Mouse (Mus musculus) embryonic facial prominence, embryonic 12.5 days (tissue): ENCODE measurements at regions not wholly inside any gene's neighbourhood (a gene's known extent, or its start where the extent isn't known, plus 50 kb on each side); places are given as distances from the start of the nearest gene placed in this dataset.

ENCODE experiments used
- ATAC-seq: fragments of 200-750 bp; cut with Nextera tagmentation; 2 replicates; pipeline ENCODE4 v1.8.0; 2017; ENCODE audit not compliant: insufficient number of reproducible peaks, insufficient read depth, low FRiP score, low TSS enrichment
- H3K27ac ChIP-seq: fragments of 300-500 bp; sonication (generic); 2 replicates; pipeline ENCODE4 v1.5.1; 2016; ENCODE audit warnings: mild to moderate bottlenecking
- H3K27me3 ChIP-seq: fragments of 300-500 bp; sonication (generic); 2 replicates; pipeline ENCODE4 v1.6.1; 2016; ENCODE audit warnings: mild to moderate bottlenecking, moderate library complexity
- H3K36me3 ChIP-seq: fragments of 300-500 bp; sonication (generic); 2 replicates; pipeline ENCODE4 v1.6.1; 2016; ENCODE audit warnings: mild to moderate bottlenecking
- H3K4me1 ChIP-seq: fragments of 300-500 bp; sonication (generic); 2 replicates; pipeline ENCODE4 v1.6.1; 2016
- H3K4me2 ChIP-seq: fragments of 300-500 bp; sonication (generic); replicated peaks from 2 replicates; pipeline ENCODE4 v1.6.1; 2016; ENCODE audit warnings: mild to moderate bottlenecking, moderate library complexity
- H3K4me3 ChIP-seq: fragments of 300-500 bp; sonication (generic); 2 replicates; pipeline ENCODE4 v1.5.1; 2016; ENCODE audit warnings: mild to moderate bottlenecking
- H3K9ac ChIP-seq: fragments of 300-500 bp; sonication (generic); 2 replicates; pipeline ENCODE4 v1.6.1; 2016; ENCODE audit warnings: mild to moderate bottlenecking, moderate library complexity
- H3K9me3 ChIP-seq: fragments of 300-500 bp; sonication (generic); 2 replicates; pipeline ENCODE4 v1.6.1; 2016; ENCODE audit warnings: mild to moderate bottlenecking, moderate library complexity
- WGBS: fragments of 180-500 bp; shearing (Covaris S2); methylation state at CpG from one replicate; pipeline ENCODE4 v1.1.7; 2016; 5-methylcytosine and 5-hydroxymethylcytosine counted together

DNA sequence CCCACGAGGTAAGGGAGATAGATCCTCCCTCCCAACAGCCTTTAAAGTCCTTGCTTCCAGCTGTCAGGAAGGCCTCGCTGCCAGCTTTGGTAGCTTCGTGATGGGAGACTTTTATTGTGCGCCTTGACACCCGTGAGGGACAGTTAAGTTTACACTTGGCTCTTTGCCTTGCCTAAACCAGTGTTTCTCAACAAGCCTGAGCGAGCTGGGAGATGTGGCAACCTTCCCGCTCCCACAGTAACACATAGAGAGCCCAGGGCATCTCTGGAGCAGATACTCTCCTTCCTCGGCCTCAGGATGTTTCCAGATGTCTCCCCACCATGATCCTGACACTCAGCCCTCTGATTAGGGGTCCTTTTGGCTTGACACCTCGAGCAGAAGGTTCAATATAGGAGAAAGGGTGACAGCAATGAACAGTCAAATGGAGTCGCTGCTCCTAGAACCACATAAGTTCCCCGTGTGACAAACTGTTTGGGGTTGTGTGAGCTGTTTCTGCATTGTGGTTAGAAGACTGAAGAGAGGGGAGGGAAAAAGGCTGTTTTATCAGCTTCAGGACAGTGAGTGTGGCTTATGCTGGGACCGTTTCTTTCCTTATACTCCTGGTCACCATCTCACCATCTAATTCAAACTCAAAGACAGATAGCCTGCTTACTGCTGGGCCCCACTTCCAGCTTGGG lies 129.1 kb upstream of the Rnaseh2b start:
- Histone ChIP-seq H3K4me2 (no peak overlapping the region), H3K27me3 (no peaks in the 10 kb centered on the region), H3K4me3 (no peak overlapping the region), H3K4me1 (peaks cover 10% of the 10 kb centered on the region), H3K9me3 (no peaks in the 10 kb centered on the region), H3K36me3 (no peaks in the 10 kb centered on the region), H3K9ac (no peak overlapping the region), H3K27ac (no peak overlapping the region)
- 72% methylated on average over 12 of the region's 12 CpGs for WGBS
- ATAC-seq: no peak

DNA sequence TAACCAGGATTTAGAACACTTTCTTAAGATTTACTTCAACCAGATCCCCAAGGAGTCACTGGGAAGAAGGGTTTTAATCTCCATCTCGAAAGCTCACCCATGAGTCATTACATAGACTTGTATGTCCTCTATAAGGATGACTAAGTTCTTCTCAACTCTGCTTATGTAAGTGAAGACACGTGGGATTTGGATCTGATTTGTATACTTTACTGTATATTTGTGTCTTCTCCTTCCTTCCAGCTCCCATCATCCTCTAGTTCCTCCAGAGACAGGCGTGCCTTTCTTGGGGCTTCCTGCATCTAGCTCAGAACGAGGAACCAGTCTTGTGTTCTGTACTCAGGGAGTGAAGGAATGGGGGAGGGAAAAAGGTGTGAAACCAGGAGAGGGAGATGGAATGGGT lies 127.5 kb upstream of the Rnaseh2b start:
- Histone ChIP-seq H3K36me3 (no peaks in the 10 kb centered on the region), H3K27ac (no peak overlapping the region), H3K9me3 (no peaks in the 10 kb centered on the region), H3K4me1 (peaks cover 3% of the 10 kb centered on the region; the same call in 1 of the 2 replicates), H3K4me2 (no peak overlapping the region), H3K27me3 (no peaks in the 10 kb centered on the region), H3K4me3 (no peak overlapping the region), H3K9ac (no peak overlapping the region)
- ATAC-seq: no peak
- WGBS: 79% methylated on average over 4 of the region's 4 CpGs

DNA sequence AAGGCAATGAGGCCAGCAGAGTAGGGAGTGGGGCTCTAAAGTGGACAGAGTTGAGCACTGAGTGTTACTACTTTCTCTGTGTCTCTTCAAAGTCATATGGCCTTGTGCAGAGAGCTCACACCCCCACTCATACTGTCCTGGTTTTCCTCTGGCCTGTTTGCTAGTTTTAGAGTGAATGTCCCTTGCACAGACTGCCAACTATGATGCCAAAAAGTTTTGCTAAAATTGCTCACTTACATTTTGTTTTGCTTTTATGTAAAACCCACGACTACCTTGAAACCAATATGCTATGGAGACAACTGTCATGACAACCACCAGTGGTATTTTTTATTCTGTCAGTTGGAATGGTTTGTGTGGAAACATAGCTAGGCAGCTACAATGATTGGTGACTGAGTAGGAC lies 126.4 kb upstream of the Rnaseh2b start:
- 80% methylated on average over 1 of the region's 1 CpGs for WGBS
- no peak for ATAC-seq
- Histone ChIP-seq H3K4me3 (no peak overlapping the region), H3K9ac (no peak overlapping the region), H3K27me3 (no peaks in the 10 kb centered on the region), H3K36me3 (no peaks in the 10 kb centered on the region), H3K4me2 (no peak overlapping the region), H3K4me1 (no peaks in the 10 kb centered on the region), H3K27ac (no peak overlapping the region), H3K9me3 (no peaks in the 10 kb centered on the region)

DNA sequence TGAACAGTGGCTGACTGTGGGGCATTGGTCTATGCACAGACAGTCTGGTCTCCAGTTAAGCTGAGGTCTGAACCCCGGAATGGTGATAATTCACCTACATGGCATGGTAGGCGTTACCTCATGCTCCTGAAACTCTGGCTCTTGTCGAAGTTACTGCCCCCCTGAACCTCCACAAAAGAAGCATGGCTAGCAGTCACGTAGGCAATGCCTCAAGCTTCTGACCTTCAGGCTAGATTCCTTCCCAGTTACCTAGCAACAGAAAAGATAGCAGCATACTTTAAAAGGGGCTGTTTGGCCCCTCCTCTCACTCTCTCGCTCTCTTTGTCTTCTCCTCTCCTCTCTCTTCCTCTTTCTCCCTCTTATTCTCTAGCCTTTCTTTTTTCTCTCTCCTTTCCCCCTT lies 125.8 kb upstream of the Rnaseh2b start:
- Histone ChIP-seq H3K27ac (no peak overlapping the region), H3K9me3 (no peaks in the 10 kb centered on the region), H3K4me3 (no peak overlapping the region), H3K4me1 (0 out of 2 replicates have a peak, but pooled peaks cover 2% of the 10 kb centered on the region), H3K9ac (no peak overlapping the region), H3K4me2 (no peak overlapping the region), H3K27me3 (no peaks in the 10 kb centered on the region), H3K36me3 (no peaks in the 10 kb centered on the region)
- WGBS: 58% methylated on average over 5 of the region's 5 CpGs
- no peak for ATAC-seq

- no peak overlapping the region for H3K27ac ChIP-seq
- H3K27me3 ChIP-seq: no peaks in the 10 kb centered on the region
- no peak overlapping the region for H3K4me2 ChIP-seq
- H3K9ac ChIP-seq: no peak overlapping the region
- H3K4me3 ChIP-seq: no peak overlapping the region
- 75% methylated on average over 6 of the region's 6 CpGs for WGBS
- no peaks in the 10 kb centered on the region for H3K36me3 ChIP-seq
- H3K9me3 ChIP-seq: no peaks in the 10 kb centered on the region
- no peak for ATAC-seq
- 0 out of 2 replicates have a peak, but pooled peaks cover 5% of the 10 kb centered on the region for H3K4me1 ChIP-seq
Measured at GRCm38 (mm10) chr14:62167090-62167489, 125.3 kb upstream of the Rnaseh2b start.

DNA sequence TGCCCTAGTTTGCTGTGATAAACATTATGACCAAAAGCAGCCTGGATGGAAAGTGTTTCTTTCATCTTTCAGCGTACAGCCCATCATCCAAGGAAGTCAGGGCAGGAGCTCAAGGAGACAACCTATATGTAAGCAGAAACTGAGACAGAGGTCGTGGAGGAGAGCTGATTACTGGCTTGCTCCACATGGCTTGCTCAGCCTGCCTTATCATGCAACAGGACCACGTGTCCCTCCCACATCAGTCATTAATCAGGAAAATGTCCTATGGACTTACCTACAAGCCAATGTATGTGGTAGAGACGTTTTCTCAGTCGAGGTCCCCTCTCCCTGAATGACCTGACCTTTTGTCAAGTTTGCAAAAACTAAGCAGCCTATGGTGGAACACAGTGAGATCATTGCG lies 123.7 kb upstream of the Rnaseh2b start:
- no peak for ATAC-seq
- Histone ChIP-seq H3K4me2 (no peak overlapping the region), H3K4me3 (no peak overlapping the region), H3K9me3 (no peaks in the 10 kb centered on the region), H3K27me3 (no peaks in the 10 kb centered on the region), H3K27ac (no peak overlapping the region), H3K4me1 (peaks cover 10% of the 10 kb centered on the region; the same call in 1 of the 2 replicates), H3K36me3 (no peaks in the 10 kb centered on the region), H3K9ac (no peak overlapping the region)
- 75% methylated on average over 6 of the region's 6 CpGs for WGBS

DNA sequence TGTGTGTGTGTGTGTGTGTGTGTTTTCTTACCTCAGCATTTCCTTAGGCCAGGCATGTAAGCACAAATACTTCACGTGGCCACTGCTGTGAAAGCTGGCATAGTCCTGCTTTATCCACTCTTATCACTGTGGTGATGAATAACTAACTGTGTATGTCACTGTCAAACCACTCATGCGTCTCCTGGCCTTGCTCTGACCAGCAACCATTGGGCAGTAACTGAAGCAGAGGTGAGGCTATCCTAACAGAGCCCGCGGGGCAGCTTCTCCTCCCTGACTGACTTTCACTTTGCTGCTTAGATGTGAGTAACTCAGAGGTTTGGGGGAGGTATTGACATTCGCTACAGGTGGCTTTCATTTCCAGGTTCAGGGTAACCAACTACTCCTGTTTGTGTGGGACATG lies 122.0 kb upstream of the Rnaseh2b start:
- Histone ChIP-seq H3K36me3 (no peaks in the 10 kb centered on the region), H3K4me1 (peaks cover 19% of the 10 kb centered on the region; the same call in 1 of the 2 replicates), H3K27ac (no peak overlapping the region), H3K4me2 (no peak overlapping the region), H3K9me3 (no peaks in the 10 kb centered on the region), H3K4me3 (no peak overlapping the region), H3K9ac (no peak overlapping the region), H3K27me3 (no peaks in the 10 kb centered on the region)
- 67% methylated on average over 5 of the region's 5 CpGs for whole genome bisulfite sequencing
- no peak for ATAC-seq

GRCm38 (mm10) chr14:62171256-62172047 lies 120.9 kb upstream of the Rnaseh2b start:
- Histone ChIP-seq H3K4me1 (peaks cover 19% of the 10 kb centered on the region; the same call in 1 of the 2 replicates), H3K36me3 (no peaks in the 10 kb centered on the region), H3K4me3 (no peak overlapping the region), H3K27ac (no peak overlapping the region), H3K4me2 (no peak overlapping the region), H3K9ac (no peak overlapping the region), H3K27me3 (no peaks in the 10 kb centered on the region), H3K9me3 (no peaks in the 10 kb centered on the region)
- no peak for ATAC-seq
- 71% methylated on average over 15 of the region's 15 CpGs for WGBS

GRCm38 (mm10) chr14:62173835-62174530 lies 118.4 kb upstream of the Rnaseh2b start:
- H3K4me3 ChIP-seq: no peak overlapping the region
- H3K9ac ChIP-seq: no peak overlapping the region
- no peaks in the 10 kb centered on the region for H3K27me3 ChIP-seq
- no peaks in the 10 kb centered on the region for H3K36me3 ChIP-seq
- H3K4me2 ChIP-seq: no peak overlapping the region
- WGBS: 47% methylated on average over 16 of the region's 16 CpGs
- ATAC-seq: no peak
- H3K27ac ChIP-seq: no peak overlapping the region
- no peaks in the 10 kb centered on the region for H3K9me3 ChIP-seq
- peaks cover 19% of the 10 kb centered on the region; the same call in 1 of the 2 replicates for H3K4me1 ChIP-seq

DNA sequence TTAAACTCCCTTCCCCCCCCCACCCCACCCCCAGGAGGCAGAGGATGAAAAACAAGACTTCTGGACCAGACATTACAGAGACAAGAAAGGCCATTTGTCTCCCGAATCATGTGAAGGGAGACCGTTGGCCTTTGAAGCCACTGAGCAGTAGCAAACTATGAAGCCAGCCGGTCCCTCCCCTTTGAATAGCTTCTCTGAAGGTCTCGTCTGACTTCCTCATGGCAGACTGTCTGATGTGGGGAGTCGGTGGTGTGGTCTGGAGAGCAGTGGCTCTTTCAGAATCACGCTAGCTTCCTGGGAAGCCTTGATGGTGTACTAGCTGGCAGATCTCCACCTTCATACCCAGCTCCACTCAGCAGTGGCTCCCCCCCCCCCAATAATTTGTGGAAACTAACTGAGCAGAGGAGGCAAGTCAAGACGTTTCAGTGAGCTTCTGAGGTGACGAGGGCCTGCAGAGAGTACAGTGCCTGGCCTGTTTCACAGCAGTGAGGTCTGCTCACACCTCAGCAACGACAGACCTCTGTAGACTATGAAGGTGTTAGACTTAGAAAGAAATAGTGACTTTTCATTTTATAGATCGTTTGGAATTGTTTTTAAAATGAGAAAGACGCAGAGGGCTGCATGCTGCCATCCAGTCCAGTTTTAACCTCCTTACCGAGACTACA lies 116.9 kb upstream of the Rnaseh2b start:
- H3K27ac ChIP-seq: no peak overlapping the region
- H3K36me3 ChIP-seq: no peaks in the 10 kb centered on the region
- H3K4me1 ChIP-seq: peaks cover 19% of the 10 kb centered on the region; the same call in 1 of the 2 replicates
- H3K4me3 ChIP-seq: no peak overlapping the region
- ATAC-seq: no peak
- H3K4me2 ChIP-seq: no peak overlapping the region
- no peak overlapping the region for H3K9ac ChIP-seq
- no peaks in the 10 kb centered on the region for H3K9me3 ChIP-seq
- 64% methylated on average over 12 of the region's 12 CpGs for WGBS
- H3K27me3 ChIP-seq: no peaks in the 10 kb centered on the region

DNA sequence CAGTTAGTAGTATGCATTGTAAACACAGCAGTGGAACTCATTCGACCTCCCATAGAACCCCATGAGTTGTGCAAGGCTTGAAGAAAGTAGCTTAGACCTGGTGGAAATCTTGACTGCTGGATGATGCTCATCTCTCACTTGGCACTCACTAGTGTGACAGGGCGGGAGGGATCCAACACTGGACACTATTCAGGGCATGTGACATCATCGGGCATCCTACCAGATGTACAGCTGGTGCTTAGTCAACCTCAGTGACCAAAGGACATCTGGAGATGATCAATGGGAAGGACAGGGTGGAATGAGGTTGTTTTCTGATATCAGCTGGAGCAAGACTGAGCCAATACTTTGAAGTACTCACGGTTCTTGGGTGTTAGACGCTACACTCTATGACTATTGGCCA lies 114.9 kb upstream of the Rnaseh2b start:
- H3K27me3 ChIP-seq: no peaks in the 10 kb centered on the region
- no peak for ATAC-seq
- H3K4me1 ChIP-seq: peaks cover 14% of the 10 kb centered on the region; the same call in 1 of the 2 replicates
- H3K4me3 ChIP-seq: no peak overlapping the region
- no peak overlapping the region for H3K4me2 ChIP-seq
- H3K9me3 ChIP-seq: no peaks in the 10 kb centered on the region
- no peak overlapping the region for H3K9ac ChIP-seq
- WGBS: 85% methylated on average over 5 of the region's 5 CpGs
- no peak overlapping the region for H3K27ac ChIP-seq
- no peaks in the 10 kb centered on the region for H3K36me3 ChIP-seq
